Mouse (Mus musculus): ENCODE measurements at regions not wholly inside any gene's neighbourhood (a gene's known extent, or its start where the extent isn't known, plus 50 kb on each side); places are given as distances from the start of the nearest gene placed in this dataset.
A peak's percentile ranks its signal among the peaks of the same experiment; 100 is the strongest.

DNA sequence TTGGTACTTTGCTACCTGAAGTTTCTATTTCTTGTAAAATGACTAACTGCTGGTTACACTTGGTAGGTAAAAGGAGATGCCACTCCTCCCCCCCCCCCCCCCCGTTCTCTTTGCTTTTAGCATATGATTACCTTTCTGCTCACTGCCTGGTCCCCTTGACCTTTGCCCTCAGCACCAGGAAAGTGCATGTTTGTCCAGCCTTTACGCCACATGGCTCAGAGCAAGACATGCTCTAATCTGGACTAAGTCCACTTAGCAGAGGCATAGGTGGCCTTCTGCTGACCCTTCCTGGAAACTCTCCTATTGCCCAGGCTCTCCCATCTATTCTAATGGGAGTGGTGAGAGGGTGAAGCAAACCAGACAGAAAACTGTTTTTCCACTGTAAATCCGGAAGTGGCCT, 92.4 kb upstream of the Teddm2 start:
- TF ChIP-seq CTCF (IDR thresholded peaks at IDR 0.05; ENCODE audit: low read depth): no peak
- TF ChIP-seq EP300 (IDR thresholded peaks at IDR 0.05; ENCODE audit: low read depth): no peak
- ATAC-seq (ENCODE audit: insufficient read depth) (peak; percentile 51), DNase-seq (ENCODE audit: low read depth in 3 of 3, low spot score in 3 of 3) (peak in 2 of 3 experiments; percentile 30 to 31)
- Histone ChIP-seq H3K4me3 (ENCODE audit: insufficient read depth in 1 of 2, low read depth in 2 of 2, low read length in 2 of 2) (no peak overlapping the region), H3K4me1 (replicated peaks; ENCODE audit: control insufficient read depth in 2 of 2, insufficient read depth in 2 of 2, low read length in 1 of 2) (no peaks in the 10 kb centered on the region; a peak in 1 of 4 replicates), H3K9me3 (ENCODE audit: control insufficient read depth, low read length) (no peaks in the 10 kb centered on the region), H3K27me3 (ENCODE audit: control insufficient read depth, insufficient read depth, low read length) (no peaks in the 10 kb centered on the region), H3K4me2 (ENCODE audit: low read depth) (no peak overlapping the region), H3K9ac (replicated peaks) (no peak overlapping the region), H3K27ac (no peak overlapping the region), H3K36me3 (replicated peaks; ENCODE audit: control insufficient read depth, insufficient read depth, low read depth) (no peaks in the 10 kb centered on the region)
- WGBS (ENCODE audit: insufficient replicate concordance): 41% methylated on average over 3 of the region's 3 CpGs

DNA sequence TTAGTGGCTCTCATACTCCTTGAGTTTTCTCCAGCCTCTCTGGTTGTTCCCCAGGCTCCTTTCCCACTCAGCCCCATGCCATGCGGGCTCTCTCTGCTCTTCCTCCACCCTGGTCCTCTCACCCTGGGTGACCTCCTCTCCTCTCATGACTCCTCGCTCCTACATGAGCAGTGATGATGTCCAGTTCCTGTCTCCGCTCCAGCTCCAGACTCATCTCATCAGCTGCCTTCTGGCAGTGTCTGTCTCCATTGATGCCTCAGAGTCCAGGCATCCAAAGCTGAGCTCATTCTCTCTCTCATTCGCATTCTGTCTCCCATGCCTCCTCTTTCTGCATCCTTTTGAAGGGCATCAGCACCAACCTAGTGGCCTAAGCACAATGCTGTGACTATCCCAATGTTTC, 94.8 kb upstream of the Teddm2 start:
- Histone ChIP-seq H3K4me2 (ENCODE audit: low read depth) (no peak overlapping the region), H3K27me3 (ENCODE audit: control insufficient read depth, insufficient read depth, low read length) (no peaks in the 10 kb centered on the region), H3K36me3 (replicated peaks; ENCODE audit: control insufficient read depth, insufficient read depth, low read depth) (no peaks in the 10 kb centered on the region), H3K9ac (replicated peaks) (no peak overlapping the region), H3K4me1 (replicated peaks; ENCODE audit: control insufficient read depth in 2 of 2, insufficient read depth in 2 of 2, low read length in 1 of 2) (peaks cover 0 to 2% of the 10 kb centered on the region in 2 experiments; a peak in 1 of 4 replicates), H3K4me3 (ENCODE audit: insufficient read depth in 1 of 2, low read depth in 2 of 2, low read length in 2 of 2) (no peak overlapping the region), H3K27ac (no peak overlapping the region), H3K9me3 (ENCODE audit: control insufficient read depth, low read length) (no peaks in the 10 kb centered on the region)
- TF ChIP-seq EP300 (IDR thresholded peaks at IDR 0.05; ENCODE audit: low read depth) (no peak), CTCF (IDR thresholded peaks at IDR 0.05; ENCODE audit: low read depth) (no peak)
- WGBS (ENCODE audit: insufficient replicate concordance): 73% methylated on average over 4 of the region's 4 CpGs
- DNase-seq (ENCODE audit: low read depth in 3 of 3, low spot score in 3 of 3): no peak
- ATAC-seq (ENCODE audit: insufficient read depth): no peak

DNA sequence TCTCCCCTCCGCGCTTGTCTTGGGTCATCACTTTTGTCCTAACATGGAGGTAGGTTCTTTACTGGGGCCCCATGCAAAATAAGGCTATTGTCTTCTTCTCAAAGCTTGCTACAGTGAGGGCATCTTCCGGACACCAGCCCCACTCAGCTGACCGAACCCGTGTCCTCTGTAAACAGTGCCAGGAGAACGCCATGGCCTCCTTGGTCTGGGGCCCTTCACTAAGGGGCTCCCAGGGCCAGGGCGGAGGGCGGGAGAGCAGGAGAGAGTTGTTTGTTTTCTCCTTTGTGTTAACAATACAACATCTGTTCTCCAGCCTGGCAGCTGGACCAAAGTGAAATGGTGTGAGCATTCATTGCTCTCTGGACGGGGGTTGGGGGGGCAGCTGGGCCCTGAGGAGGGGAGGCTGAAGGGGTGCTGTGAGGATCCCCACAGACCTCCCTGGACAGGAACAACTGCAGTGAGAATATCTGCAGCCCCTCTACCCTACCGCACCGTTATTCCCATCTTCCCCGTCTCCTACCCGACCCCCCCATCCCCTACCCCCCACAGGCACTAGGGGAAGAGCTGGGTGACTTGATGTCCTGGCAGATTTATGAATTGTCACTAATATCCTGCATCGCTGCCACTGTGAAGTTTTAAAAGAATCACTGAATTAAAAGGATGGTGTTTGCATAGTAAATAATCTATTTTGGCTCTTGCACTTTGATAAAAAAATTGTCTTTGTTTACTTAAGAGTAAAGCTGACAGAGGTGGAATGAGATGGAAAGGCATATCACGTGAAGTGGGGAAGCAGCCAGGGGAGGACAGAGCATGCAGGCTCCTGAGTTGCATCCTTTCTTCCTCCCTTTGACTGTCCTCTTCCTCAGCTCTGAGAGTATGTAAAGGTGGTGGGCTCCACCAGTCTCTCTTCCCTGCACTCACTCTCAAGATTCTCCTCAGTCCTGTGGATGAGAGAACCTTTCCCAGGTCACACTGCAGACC, 97.5 kb upstream of the Teddm2 start:
- Histone ChIP-seq H3K4me1 (replicated peaks; ENCODE audit: control insufficient read depth in 2 of 2, insufficient read depth in 2 of 2, low read length in 1 of 2) (0 out of 4 replicates have a peak, but pooled peaks cover 0 to 2% of the 10 kb centered on the region in 2 experiments), H3K9me3 (ENCODE audit: control insufficient read depth, low read length) (no peaks in the 10 kb centered on the region), H3K4me3 (ENCODE audit: insufficient read depth in 1 of 2, low read depth in 2 of 2, low read length in 2 of 2) (no peak overlapping the region), H3K27me3 (ENCODE audit: control insufficient read depth, insufficient read depth, low read length) (no peaks in the 10 kb centered on the region), H3K4me2 (ENCODE audit: low read depth) (no peak overlapping the region), H3K9ac (replicated peaks) (no peak overlapping the region), H3K36me3 (replicated peaks; ENCODE audit: control insufficient read depth, insufficient read depth, low read depth) (no peaks in the 10 kb centered on the region), H3K27ac (no peak overlapping the region)
- WGBS (ENCODE audit: insufficient replicate concordance): 68% methylated on average over 15 of the region's 15 CpGs
- TF ChIP-seq EP300 (IDR thresholded peaks at IDR 0.05; ENCODE audit: low read depth) (no peak), CTCF (IDR thresholded peaks at IDR 0.05; ENCODE audit: low read depth) (no peak)
- DNase-seq (ENCODE audit: low read depth in 3 of 3, low spot score in 3 of 3): no peak
- ATAC-seq (ENCODE audit: insufficient read depth): no peak

DNA sequence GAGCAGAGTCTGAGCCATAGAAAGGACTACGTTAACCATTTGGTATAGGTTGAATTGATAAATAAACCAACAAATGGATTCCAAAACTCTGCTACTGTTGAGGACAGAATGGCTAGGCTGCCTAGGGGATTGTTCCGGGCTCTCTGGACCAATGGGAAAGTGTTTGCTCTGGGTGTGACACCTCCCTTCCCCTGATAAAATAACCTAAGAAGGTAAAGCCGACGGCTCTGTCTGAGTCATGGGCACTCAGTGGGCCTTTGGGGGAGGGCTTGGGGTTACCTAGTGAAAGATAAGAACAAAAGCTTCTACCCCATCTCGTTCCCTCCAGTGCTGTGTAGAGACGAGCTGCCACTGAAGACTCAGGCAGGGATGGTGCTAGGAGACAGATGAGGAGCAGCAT, 99.7 kb upstream of the Teddm2 start:
- no peak for DNase-seq (ENCODE audit: low read depth in 3 of 3, low spot score in 3 of 3)
- WGBS (ENCODE audit: insufficient replicate concordance): 39% methylated on average over 6 of the region's 6 CpGs
- Histone ChIP-seq H3K4me2 (ENCODE audit: low read depth) (no peak overlapping the region), H3K27me3 (ENCODE audit: control insufficient read depth, insufficient read depth, low read length) (no peaks in the 10 kb centered on the region), H3K9me3 (ENCODE audit: control insufficient read depth, low read length) (no peaks in the 10 kb centered on the region), H3K4me3 (ENCODE audit: insufficient read depth in 1 of 2, low read depth in 2 of 2, low read length in 2 of 2) (no peak overlapping the region), H3K36me3 (replicated peaks; ENCODE audit: control insufficient read depth, insufficient read depth, low read depth) (no peaks in the 10 kb centered on the region), H3K4me1 (replicated peaks; ENCODE audit: control insufficient read depth in 2 of 2, insufficient read depth in 2 of 2, low read length in 1 of 2) (0 out of 4 replicates have a peak, but pooled peaks cover 0 to 2% of the 10 kb centered on the region in 2 experiments), H3K27ac (no peak overlapping the region), H3K9ac (replicated peaks) (no peak overlapping the region)
- TF ChIP-seq CTCF (IDR thresholded peaks at IDR 0.05; ENCODE audit: low read depth) (no peak), EP300 (IDR thresholded peaks at IDR 0.05; ENCODE audit: low read depth) (no peak)
- ATAC-seq (ENCODE audit: insufficient read depth): no peak

DNA sequence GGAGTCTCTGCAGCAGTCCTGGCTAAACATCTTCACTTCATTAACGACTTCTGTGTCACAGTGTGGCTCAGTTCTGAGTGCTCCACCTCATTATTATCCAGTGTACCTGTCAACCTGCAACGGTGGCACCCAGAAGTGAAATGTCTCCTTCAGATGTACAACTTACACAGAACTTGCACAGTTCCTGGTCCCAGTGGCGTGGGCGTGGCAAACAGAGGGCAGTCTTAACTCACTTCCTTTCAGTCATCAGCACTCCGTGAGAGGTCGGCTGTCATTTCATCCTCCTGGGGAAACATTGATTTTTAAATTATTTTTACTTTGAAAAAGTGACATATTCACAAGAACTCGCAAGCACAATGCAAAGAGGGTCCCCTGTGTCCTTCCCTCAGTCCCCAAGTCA, 103.6 kb upstream of the Teddm2 start:
- 33% methylated on average over 7 of the region's 7 CpGs for WGBS (ENCODE audit: insufficient replicate concordance)
- DNase-seq (ENCODE audit: low read depth in 3 of 3, low spot score in 3 of 3): no peak

More for the DNA sequence above, 103.6 kb upstream of the Teddm2 start:
- Histone ChIP-seq H3K27me3 (ENCODE audit: control insufficient read depth, insufficient read depth, low read length) (no peaks in the 10 kb centered on the region), H3K36me3 (replicated peaks; ENCODE audit: control insufficient read depth, insufficient read depth, low read depth) (no peaks in the 10 kb centered on the region), H3K9ac (replicated peaks) (no peak overlapping the region), H3K4me2 (ENCODE audit: low read depth) (no peak overlapping the region), H3K4me1 (replicated peaks; ENCODE audit: control insufficient read depth in 2 of 2, insufficient read depth in 2 of 2, low read length in 1 of 2) (peaks cover 6 to 23% of the 10 kb centered on the region in 2 experiments), H3K27ac (no peak overlapping the region), H3K4me3 (ENCODE audit: insufficient read depth in 1 of 2, low read depth in 2 of 2, low read length in 2 of 2) (no peak overlapping the region), H3K9me3 (ENCODE audit: control insufficient read depth, low read length) (no peaks in the 10 kb centered on the region)
- no peak for TF ChIP-seq CTCF (IDR thresholded peaks at IDR 0.05; ENCODE audit: low read depth)
- no peak for TF ChIP-seq EP300 (IDR thresholded peaks at IDR 0.05; ENCODE audit: low read depth)
- no peak for ATAC-seq (ENCODE audit: insufficient read depth)
